Mouse (Mus musculus): ENCODE data around the gene Hmx3.
A peak's percentile ranks its signal among the peaks of the same experiment; 100 is the strongest.

Gene Hmx3

DNA sequence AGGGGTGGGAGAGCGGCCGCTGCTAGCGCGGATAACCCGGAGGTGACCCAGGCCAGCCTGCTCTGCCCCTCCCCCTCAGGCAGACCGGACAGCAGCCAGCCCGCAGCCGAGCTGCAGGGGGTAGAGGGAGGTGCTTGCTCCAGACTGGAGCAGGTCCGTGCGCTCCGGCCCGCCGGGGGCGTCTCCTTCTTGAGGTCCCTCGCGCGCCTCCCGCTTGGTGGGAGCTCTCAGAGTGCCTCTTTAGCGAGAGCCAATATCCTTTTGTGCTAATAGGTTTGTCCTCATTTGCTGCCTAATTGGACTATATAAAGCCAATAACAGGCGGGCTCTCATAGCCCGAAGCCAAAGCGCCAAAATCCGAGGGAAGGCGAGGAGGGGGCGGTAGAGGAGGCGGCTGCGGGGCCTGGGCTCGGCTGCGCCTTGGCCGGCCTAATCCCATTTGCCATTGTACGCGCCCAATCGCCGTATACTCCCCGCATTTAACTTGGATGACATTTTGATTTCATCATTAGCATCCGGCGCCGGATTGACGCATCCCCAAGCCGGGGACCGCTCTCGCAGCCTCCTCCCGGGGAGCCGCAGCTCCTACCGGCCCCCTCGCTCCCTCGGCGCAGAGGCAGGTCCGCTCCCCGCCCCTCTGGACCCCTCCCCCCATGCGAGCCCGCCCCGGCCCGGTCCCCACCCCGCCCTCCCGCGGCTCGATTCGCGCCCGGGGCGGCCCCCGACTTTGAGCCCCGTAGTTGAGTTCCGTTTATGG is at the start of gene Hmx3:
Gene Hmx3 (plus strand): TSS at position 753 of the 757 bp plus-strand sequence.
- DNase-seq (ENCODE audit: low read depth, low spot score), result no peak

DNA sequence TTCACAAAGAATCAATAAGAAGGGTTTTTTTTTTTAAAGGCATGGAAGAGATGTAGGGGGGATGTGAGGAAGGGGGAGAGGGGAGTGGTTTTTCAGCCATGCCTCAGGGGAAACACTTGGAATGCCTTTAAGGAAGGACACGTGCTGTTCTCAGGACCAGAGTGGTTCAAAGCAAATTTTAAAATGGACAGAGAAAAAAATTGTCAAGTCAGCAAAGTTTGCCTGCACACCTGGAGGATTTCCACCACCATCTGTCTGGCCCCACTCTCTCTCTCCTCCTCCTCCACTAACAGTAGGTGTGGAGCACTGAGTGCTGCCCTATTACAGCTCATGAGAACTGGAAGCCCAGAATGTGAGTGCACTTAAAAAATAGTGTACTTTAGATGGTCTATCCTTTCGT is 38.9 kb upstream of the Hmx3 start:
- no peak for DNase-seq (ENCODE audit: low read depth, low spot score)

DNA sequence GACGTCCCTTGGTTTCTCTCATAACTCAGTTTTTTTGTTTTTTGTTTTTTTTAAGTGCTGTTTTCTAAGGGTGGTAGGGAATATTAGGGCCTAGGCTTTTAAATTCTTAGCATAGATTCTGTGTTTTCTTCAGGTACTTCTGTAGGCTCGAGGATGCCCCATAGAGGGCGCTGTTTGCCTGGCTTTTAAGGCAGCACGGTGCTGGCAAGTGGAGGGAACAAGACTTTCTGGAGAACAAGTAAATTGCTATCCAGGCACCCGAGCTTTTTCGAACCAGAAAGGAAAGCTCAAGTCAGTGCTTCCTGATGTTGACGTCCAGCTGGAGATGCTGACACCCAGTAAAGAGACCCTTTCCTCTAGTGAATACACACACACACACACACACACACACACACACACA is 2.7 kb upstream of the Hmx3 start:
- peak; percentile 54 for DNase-seq (ENCODE audit: low read depth, low spot score)

DNA sequence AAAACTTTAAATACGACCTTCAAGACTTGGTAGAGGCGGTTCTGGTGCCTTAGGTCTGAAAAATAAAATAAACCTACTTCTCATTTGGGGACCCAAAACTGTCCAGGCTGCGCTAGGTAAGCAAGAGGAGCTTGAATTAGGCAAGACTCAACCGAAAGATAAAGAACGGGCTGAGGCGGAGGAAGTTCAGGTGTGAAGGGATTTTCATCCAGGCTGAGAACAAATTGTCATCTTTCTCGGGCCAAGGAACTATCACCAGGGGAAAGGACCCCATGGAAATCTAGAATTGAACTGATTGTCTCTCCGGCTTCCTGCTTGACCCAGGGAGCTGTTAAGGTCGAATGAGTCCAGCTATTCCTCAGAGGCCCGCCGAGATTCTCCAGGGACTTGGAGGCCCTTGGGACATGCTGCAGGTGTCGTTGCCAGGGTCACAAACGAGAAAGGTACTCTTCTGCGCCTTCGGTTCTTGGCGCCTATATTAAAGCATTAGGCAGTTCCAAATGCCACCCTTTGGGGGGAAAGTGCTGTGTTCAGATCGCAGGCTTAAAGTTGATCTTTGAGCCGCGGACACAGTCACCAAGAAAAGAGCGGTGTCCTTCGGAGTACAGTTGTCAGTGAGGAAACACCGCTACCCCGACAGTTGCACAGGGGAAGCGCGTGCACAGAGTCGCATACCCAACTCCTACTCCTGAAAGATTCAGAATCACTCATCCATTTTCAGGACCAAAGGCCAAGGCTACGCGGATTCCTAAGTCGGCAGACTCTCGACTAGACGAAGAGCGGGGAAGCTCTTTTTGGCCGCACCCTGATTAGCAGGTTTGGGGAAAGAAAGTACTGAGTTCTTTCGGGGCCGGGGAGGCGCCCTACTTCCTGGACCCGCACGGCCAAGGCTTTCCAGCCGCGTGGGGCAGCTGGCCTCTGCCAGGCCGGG is 1.2 kb upstream of the Hmx3 start:
- no peak for DNase-seq (ENCODE audit: low read depth, low spot score)

DNA sequence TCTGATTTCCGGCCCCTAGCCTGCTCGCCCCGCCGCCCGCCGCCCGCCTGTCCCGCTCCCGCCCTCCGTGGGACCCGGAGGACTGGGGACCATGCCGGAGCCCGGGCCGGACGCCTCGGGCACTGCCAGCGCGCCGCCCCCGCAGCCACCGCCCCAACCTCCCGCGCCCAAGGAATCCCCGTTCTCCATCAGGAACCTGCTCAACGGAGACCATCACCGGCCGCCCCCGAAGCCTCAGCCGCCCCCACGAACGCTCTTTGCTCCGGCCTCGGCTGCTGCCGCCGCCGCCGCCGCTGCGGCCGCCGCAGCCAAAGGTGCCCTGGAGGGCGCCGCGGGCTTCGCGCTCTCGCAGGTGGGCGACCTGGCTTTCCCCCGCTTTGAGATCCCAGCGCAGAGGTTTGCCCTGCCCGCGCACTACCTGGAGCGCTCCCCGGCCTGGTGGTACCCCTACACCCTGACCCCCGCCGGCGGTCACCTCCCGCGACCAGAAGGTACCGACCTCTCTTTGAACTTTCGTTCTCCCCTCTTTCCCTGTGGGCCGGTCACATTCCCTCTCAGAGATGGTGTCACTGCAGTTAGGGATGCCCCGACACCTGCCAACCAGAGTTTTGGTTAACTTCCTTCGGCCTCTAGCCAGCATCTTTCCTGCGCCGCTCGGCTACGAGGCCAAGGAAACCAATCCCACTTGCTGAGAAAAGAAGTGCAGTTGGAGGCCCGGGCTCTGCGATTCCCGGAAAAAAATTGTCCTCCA is 380 bp downstream of the Hmx3 start:
- no peak for DNase-seq (ENCODE audit: low read depth, low spot score)

DNA sequence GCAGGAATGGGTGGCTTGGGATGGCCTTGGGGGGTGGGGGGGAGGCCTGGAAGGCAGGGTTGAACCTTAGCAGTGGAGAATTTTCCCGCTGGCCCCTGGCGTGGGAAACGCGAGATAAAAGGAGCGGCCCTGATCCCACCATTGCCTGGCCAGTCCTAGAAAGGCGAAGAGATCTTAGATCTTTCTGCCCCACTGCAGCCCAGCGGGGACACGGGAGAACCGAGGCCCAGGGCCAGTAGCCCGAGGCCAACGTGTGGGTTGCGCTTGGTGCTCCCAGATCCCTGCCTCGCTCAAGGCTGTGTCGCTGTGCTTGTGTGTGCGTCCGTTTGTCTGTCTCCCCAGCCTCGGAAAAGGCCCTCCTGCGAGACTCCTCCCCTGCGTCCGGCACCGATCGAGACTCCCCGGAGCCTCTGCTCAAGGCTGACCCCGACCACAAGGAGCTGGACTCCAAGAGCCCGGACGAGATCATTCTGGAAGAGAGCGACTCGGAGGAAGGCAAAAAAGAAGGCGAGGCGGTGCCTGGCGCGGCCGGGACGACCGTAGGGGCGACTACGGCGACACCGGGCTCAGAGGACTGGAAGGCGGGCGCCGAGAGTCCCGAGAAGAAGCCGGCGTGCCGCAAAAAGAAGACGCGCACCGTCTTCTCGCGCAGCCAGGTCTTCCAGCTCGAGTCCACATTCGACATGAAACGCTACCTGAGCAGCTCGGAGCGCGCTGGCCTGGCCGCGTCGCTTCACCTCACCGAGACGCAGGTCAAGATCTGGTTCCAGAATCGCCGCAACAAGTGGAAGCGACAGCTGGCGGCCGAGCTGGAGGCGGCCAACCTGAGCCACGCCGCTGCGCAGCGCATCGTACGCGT is 1.2 kb downstream of the Hmx3 start:
- no peak for DNase-seq (ENCODE audit: low read depth, low spot score)

- DNase-seq (ENCODE audit: low read depth, low spot score), result no peak
Observed at GRCm38 (mm10) chr7:131544871-131545270, 2.2 kb downstream of the Hmx3 start.

DNA sequence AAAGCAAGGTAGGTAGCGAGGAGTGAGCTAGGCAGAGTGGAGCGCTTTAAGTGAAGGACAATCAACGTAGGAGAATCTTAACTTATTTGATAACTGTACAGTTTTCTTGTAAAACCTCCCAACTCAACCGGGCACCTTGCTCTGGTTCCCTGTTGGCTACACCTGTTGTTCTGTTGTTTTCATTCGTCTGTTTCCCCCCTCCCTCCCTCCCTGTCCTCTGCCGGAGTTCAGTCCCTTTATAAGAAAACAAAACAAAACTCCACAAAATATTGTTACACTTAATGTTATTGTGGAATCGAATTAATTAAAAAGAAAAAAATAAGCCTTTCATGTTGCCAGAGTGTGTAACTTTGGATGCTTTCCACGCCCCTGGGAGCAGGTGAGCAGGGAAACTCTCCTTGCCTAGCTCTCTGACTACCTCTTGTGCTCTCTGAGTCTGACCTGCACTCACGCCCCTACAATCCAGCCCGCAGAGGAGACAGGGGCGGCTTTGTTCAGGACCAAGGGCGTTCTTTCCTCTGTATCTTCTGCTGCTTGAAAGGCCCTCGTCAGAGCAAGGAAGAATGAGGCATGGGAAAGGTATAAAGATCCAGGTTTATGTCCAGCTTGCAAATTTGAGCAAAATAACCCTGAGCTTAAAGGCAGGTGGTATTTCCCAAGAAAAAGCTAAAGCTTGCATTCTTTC is 3.2 kb downstream of the Hmx3 start:
- no peak for DNase-seq (ENCODE audit: low read depth, low spot score)

DNA sequence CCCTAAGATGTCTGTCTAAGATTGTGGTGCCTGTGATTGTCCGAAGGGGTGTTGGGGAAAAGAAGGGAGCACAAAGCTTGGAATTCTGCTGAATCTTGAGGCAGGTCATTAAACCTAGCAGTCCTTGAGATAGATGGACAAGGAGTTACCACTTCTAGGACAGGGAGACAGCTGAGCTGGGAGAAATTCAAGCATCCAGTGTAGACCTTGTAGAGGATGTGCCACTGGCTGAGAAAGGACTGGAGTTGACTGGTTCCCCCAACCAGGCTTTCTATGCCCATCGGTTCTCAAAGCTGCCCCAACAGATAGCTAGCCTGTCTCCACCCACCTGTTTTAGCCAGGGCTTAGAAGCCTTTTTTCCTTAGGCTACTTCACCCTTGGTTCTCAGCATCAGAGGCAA is 3.8 kb downstream of the Hmx3 start:
- no peak for DNase-seq (ENCODE audit: low read depth, low spot score)

- DNase-seq (ENCODE audit: low read depth, low spot score), result no peak
Observed at GRCm38 (mm10) chr7:131547481-131547880, 4.8 kb downstream of the Hmx3 start.

- DNase-seq (ENCODE audit: low read depth, low spot score), result no peak
Observed at GRCm38 (mm10) chr7:131548473-131548872, 5.8 kb downstream of the Hmx3 start, which contains the start of gene Hmx2. Hmx2 (plus strand) TSS chr7:131548773.

DNA sequence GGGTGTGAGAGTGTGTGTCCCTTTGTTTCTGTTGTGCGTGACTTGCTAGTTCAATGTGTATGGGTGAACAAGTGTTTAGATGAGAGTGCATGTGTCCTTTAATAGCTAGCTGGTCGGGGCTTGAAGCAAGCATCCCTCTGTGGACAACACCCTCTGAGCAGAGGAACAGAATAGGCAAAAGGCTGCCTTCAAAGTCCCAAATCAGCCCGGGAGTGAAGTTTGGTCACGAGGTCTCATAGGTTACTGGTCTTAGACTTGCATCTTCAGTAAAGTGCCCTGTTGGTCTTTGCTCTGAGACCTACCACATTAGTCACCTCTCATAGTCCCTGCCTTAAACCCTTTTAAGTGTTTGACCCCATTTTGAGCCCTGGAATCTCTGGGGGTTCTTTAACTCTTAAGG is 8.8 kb downstream of the Hmx3 start:
- no peak for DNase-seq (ENCODE audit: low read depth, low spot score)

GRCm38 (mm10) chr7:131551931-131552741 is 9.5 kb downstream of the Hmx3 start:
- no peak for DNase-seq (ENCODE audit: low read depth, low spot score)

GRCm38 (mm10) chr7:131552781-131553180 is 10.1 kb downstream of the Hmx3 start:
- DNase-seq (ENCODE audit: low read depth, low spot score), result no peak

DNA sequence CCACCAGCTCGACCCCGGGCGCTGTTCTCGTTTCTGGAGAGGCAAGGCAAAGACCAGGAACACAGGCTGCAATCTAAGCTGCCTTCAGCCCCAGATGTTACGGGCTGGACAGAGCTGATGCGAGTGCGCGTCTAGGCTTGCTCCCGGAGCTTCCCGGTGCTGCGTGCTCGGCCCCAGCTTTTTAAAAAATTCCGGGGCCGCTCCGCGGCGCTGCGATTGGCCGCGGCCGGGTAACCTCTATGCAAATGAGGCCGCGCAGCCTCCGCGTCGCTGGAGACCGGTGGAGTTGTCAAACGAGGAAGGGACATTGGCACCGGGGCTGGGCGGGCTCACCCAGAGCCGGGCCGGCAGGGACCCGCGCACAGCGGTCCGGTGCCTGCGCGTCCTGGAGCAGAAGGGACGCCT is 11.1 kb downstream of the Hmx3 start:
- no peak for DNase-seq (ENCODE audit: low read depth, low spot score)

DNA sequence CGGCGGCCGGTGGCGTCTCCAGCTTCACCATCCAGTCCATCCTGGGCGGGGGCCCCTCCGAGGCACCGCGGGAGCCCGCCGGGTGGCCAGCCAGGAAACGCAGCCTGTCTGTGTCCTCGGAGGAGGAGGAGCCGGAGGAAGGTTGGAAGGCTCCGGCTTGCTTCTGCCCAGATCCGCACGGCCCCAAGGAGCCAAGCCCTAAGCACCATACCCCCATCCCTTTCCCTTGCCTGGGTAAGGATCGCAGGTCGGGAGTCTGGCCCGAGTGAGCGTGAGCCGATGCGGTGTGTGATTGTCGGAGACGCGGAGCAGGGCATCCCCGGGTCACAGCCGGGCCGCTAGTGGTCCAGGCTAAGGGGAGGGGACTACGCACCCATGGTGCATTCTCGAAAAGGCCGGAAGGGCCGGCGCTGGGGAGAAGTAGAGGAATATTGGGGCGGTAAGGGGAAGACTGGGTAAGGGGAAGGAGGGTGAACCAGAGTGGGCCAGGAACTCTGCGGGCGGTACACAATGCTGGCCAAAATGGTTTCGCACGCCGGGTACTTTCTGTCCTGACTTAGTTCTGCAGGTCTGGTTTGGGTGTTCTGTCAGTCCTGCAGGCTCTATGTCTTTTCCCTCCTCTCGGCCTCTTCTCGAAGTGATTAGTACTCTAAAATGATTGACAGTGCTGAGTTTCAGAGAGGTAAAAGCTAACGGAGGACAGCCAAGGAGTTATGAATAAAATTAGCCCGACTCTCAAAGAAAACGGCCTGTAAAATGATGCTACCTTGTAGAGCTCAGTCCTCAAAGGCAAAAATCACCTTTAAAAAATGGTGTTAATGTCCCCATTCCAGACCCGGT is 11.9 kb downstream of the Hmx3 start:
- DNase-seq (ENCODE audit: low read depth, low spot score), result no peak

DNA sequence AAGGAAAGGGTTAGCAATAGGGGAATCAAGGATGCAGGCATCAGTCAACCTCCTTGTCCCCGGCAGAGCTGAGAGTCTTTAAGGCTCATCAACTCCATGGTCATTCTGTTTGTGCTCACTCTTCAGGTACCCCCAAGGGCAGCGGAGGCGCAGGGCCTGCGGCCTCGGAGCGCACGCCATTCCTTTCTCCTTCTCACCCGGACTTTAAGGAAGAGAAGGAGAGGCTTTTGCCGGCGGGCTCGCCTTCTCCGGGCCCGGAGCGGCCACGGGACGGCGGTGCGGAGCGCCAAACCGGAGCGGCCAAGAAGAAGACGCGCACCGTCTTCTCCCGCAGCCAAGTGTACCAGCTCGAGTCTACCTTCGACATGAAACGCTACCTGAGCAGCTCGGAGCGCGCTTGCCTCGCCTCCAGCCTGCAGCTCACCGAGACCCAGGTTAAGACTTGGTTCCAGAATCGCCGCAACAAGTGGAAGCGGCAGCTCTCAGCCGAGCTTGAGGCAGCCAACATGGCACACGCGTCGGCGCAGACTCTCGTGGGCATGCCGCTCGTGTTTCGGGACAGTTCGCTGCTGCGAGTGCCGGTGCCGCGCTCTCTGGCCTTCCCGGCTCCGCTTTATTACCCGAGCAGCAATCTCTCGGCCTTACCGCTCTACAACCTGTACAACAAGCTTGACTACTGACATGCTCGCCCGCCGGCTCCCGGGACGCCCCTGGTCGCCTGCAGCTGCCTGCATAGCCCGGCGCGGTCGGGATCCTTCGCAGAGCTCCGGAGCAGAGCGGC is 12.8 kb downstream of the Hmx3 start:
- no peak for DNase-seq (ENCODE audit: low read depth, low spot score)

DNA sequence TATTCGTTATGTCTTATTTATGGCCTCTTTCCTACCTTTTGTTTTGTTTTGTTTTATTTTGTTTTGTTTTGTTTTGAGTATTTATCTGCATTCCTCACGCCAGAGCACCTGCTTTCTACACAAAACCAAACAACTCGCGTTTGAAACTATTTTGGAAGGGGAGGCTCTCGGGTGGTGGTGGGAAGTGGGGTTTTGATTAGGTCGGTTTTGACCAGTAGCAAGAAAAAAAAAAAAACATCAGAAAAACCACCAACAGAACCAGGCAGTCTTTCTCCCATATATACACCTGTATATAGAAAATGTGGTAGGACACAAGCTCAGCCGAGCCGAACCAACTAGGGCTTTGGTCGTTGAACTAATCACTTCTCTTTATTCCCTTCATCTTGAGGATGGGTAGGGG is 13.4 kb downstream of the Hmx3 start:
- DNase-seq (ENCODE audit: low read depth, low spot score), result no peak
